Mouse (Mus musculus): ENCODE results near the gene Kcnip4.

Kcnip4 gene

GRCm38 (mm10) chr5:48890216-48890615, 634.5 kb downstream of the Kcnip4 start:
- in situ Hi-C loops (cut with MboI, MseI): no loop called here

DNA sequence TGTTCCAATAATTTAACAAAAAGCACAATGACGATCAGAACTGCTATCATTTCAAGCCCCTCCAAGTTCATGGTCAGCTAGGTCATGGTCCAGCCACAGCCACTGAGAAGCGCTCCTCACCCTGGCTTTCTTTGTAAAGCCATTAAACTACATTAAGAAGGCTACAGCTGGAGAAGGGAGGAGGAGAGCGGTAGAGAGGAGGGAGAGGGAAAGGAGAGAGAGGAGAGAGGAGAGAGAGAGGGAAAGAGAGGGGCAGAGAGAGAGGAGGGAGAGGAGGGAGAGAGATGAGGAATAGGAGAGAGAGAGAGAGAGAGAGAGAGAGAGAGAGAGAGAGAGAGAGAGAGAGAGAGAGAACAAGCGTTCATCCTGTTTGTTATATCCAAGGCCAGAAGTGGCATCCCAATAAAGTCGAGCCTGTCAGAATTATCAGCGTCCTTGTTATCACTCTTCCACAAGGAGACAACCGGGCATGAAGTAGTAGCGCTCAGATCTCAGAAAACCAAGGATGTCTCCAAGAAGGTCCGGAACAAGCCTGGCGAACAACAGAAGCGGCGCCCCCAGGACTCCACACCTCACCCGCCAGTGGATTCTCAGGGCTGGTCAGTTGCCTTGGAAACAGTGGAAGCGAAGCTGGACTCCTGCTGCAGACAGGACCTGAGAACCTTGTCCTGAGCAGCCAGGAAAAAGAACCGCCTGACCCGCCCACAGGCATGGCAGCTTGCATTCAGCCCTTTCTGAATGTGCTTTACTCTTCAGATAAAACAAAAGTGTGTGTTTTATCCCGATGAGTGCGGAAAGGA, 635.1 kb downstream of the Kcnip4 start:
- in situ Hi-C loops (cut with MboI, MseI): no loop called here

- in situ Hi-C loops (cut with MboI, MseI): no loop called here
These were observed 646.6 kb downstream of the Kcnip4 start for GRCm38 (mm10) chr5:48878081-48878480.

- in situ Hi-C loops (cut with MboI, MseI): no loop called here
These were observed 660.3 kb downstream of the Kcnip4 start for GRCm38 (mm10) chr5:48864268-48864967.

GRCm38 (mm10) chr5:48840971-48841370, 683.7 kb downstream of the Kcnip4 start:
- in situ Hi-C loops (cut with MboI, MseI): no loop called here

GRCm38 (mm10) chr5:48795526-48795925, 729.2 kb downstream of the Kcnip4 start:
- in situ Hi-C loops (cut with MboI, MseI): no loop called here

DNA sequence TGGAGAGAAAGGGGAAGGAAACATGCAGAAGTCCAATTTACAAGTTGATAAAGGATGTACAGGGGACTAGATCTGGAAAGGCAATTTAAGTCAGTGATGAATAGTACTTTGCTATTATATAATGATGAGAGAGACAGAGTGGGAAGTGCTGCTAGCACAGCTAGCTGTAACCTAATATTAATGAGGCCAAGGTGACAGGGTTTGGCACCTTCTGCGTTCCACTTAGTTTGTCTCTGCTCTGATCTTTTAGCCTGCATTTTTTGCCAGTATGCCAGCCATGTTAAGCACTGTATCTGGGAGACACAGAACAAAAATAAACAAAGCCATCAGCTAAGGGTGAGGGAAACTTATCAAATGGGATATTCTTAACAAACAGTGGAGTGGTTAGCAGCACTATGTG, 745.3 kb downstream of the Kcnip4 start:
- in situ Hi-C loops (cut with MboI, MseI): no loop called here

- in situ Hi-C loops (cut with MboI, MseI): no loop called here
These were observed 776.1 kb downstream of the Kcnip4 start for GRCm38 (mm10) chr5:48748613-48749012.

DNA sequence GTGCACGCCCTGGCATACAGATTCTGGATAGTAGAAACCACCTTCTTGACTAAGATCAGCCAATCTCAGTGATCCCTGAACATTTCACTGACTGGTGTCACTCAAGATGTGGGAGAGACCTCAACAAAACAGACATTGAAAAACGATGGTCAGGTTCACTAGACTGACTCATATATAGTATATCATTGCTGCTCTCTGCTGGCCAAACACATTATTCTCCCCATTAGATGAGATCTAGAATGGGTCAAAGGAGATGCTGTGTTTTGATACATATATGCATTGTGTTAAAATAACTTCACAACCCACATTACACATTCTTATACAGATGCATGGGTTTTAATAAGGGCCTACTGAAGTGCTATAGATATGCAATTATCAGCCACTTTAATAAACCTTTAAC, 787.1 kb downstream of the Kcnip4 start:
- in situ Hi-C loops (cut with MboI, MseI): no loop called here

- in situ Hi-C loops (cut with MboI, MseI): loop anchor here (10.0 kb wide), 1 partner anchor 903 kb away; no protein-coding TSS in a partner anchor
These were observed 806.5 kb downstream of the Kcnip4 start for GRCm38 (mm10) chr5:48718166-48718565.

DNA sequence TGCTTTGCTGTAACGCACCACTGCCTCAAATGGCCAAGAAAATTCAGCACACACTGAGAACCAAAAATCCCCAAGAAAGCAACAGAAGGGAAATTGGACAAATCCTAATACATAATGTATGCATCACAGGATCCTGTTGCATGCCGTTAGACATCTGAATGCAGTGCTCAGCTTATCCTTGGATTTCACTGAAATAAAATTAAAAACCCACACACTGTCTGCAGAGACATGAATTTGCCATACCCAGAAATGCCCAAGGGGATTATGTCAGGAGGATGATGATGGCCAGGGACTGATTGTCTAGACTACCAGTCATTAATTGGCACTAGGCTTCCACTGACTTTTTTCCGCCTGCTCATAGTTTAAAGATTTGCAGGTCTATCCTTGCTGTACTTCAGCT, 818.7 kb downstream of the Kcnip4 start:
- in situ Hi-C loops (cut with MboI, MseI): no loop called here

- in situ Hi-C loops (cut with MboI, MseI): no loop called here
These were observed 837.6 kb downstream of the Kcnip4 start for GRCm38 (mm10) chr5:48687068-48687467.

DNA sequence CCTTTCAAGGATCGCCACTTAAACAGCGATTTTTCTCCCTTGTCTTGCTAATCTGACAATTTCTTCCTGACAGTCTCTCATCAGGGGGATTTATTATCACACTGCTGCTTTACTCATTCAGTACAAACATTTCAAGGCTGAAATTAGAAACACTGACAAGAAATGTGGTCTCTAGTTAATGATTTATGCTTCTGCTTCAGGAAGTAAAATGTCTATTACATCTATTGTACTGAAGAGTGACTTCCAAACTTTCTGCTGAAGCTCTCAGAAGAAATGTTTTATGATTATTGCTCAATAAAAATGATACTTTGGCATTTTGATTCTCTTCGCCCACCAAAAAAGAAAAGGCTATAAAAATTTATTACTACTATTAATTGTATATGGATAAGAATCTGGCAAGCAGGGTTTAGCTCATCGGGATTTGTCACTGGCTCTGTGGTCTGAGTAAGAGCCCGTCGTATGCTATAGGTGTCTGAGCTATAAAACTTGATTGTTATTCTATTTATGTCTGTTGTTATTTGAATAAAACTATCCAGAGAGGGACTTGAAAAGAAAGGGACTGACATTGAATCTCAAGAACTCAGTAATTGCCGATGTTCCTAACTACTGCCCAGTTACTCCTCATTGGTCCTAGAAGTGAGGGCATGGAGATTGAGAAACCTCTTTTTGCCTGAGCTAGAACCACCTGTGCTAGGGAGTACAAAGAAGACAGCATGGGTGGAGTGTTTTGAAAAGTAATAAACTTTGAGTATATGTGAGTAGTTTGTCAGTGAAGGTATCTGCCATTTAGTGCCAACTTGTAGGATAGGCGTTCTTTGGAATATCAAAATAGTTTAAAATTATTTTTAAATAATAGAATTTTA, 844.7 kb downstream of the Kcnip4 start:
- in situ Hi-C loops (cut with MboI, MseI): no loop called here

DNA sequence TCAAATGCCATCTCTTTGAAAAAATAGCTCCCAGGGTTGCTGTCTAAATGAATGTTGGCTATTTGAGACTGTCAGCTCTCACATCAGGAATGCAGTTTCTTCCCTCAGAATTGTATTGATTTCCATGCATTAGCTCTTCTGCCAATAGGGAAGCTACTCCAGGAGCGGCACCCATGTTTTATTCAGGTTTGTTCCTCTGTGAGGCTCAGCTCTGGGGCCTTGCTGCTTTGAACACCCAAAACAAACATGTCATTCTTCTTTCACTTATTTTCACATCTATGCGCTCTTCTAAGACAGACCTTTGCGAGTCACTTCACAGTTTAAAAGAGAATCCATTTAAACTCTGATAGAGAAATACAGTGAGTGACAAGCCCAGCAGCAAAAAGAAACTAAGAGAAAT, 862.2 kb downstream of the Kcnip4 start:
- in situ Hi-C loops (cut with MboI, MseI): no loop called here

DNA sequence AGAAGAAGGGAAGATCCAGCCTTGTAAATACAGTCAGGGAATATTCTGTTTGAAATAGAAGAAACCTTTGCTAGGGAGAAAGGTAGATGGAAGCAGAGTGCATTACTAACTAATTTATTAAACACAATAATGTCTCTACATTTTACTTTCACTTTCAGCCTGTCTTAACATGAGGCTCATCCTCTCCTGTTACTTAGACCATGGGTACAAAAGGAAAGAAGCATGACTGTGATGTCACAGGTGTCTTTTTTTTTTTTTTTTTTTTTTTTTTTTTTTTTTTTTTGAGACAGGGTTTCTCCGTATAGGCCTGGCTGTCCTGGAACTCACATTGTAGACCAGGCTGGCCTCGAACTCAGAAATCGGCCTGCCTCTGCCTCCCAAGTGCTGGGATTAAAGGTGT, 864.7 kb downstream of the Kcnip4 start:
- in situ Hi-C loops (cut with MboI, MseI): no loop called here

- in situ Hi-C loops (cut with MboI, MseI): no loop called here
These were observed 874.2 kb downstream of the Kcnip4 start for GRCm38 (mm10) chr5:48650496-48650895.

GRCm38 (mm10) chr5:48636675-48637074, 888.0 kb downstream of the Kcnip4 start:
- in situ Hi-C loops (cut with MboI, MseI): no loop called here

DNA sequence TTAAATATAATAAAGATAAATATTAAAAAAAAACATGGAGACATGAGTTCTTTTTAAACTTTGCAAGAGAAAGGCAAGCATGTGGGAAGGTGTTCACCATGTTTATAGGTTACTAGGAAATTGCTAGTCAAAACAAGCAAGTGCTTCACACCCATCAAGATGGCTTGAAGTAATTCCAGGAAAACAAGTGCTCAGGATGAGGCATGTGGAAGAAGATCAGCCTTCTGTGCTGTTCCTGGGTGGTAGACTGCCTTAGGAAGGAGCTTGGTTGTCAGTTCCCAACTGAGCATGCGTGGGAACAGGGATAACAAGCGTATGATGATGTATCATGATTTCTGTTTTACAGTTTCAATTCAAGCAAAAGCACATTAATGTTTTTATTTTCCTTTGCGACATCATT, 891.1 kb downstream of the Kcnip4 start:
- in situ Hi-C loops (cut with MboI, MseI): no loop called here

GRCm38 (mm10) chr5:48623370-48623769, 901.3 kb downstream of the Kcnip4 start:
- in situ Hi-C loops (cut with MboI, MseI): no loop called here

DNA sequence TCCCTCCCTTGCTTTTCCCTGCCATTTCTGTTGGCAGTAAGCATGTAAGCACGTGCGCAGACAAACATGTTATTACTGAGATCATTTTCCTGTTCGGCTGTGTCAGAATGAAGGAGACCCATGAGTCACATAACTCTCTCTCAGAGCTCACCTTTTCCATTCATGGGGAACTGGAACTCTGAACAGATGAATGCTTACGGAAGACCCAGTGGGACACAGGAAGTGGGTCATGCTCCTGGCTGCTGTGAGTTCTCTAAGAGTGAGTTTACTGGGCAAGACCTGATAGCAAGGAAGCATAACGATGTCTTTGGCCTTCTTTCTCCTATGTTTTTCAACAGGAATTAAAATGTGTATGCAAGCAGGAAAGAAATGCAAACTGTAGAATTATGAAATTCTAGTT, 917.8 kb downstream of the Kcnip4 start:
- in situ Hi-C loops (cut with MboI, MseI): no loop called here

- in situ Hi-C loops (cut with MboI, MseI): no loop called here
These were observed 918.4 kb downstream of the Kcnip4 start for GRCm38 (mm10) chr5:48606281-48606680.

DNA sequence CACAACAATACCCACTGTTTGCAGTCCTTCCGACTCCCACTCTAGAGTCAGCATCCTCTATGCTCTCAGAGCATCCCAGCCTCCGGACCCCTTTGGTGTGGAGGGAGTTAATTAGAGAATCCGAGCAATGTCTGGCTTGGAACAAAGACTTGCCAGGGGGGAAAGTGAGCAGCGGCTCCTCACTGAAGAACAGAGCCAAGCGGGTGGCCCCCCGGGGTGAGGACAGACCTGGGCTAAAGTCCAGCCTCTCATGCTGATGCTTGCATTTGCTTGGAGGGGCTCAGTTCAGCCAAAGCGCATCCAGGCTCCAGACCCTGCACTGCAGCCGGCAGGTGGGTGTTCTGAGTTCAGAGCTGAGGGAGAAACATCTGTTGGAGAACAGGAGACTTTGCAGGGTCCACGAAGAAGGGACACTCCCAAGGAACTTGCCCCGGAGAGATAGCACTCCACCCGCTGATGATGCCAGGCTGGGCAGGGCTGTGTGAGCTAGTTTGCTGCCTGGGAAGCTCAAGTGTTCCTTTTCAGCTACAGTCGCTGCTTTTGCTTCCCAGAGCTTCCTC, 925.1 kb downstream of the Kcnip4 start:
- in situ Hi-C loops (cut with MboI, MseI): no loop called here

Data from regulatory T cell (primary cell).